Mouse (Mus musculus): ENCODE measurements around the gene Slc17a7. TPM values are rescaled to one million over a fixed set of nuclear protein-coding genes. Genes with fewer than 3 reads are reported as not detected.

The Slc17a7 gene
- total RNA-seq, 2 experiments from 2014 or later = 0.18 to 0.42 TPM

DNA sequence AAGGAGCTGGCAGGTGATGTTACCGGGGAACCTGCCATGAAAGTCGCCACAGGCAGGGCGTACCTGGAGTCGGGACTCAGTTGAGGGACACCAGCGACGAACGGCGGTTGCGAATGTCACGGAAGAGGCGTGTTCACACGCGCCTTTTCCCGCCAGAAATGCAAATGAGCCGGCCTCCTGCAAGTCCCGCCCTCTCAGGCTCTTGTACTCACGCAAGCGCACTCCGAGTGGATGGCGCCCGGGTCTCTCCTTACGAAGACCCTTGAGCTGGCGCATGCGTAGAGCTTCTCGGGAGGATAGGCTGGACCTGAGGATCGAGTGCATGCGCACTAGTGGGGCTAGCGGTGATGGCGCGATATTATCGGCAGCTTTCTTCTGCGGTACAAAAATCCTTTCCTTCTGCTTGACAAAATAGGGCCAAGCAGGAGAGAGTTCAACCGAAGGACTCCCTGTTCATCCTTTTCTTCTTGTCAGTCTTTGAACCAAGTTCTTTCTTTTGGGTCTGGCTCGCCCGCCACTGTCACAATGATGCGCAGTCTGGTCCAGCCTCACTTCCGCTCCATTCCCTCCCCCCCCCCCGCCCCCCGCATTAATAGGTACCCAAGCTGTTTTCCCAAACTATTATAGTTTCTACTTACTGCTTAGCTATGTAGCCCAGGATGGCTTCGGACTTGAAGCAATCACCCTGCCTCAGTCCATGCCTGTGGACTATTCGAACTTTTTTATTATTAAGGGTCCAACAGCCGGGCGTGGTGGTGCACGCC is 40.8 kb downstream of the Slc17a7 start, which contains the start of gene Ccdc155:
Gene Ccdc155 (minus strand): TSS at position 513 of the 764 bp plus-strand sequence.
- DNase-seq = peak; percentile 87

- no peak for DNase-seq
Observed at GRCm38 (mm10) chr7:45208260-45208659, 44.5 kb downstream of the Slc17a7 start.

GRCm38 (mm10) chr7:45211070-45211469 is 47.3 kb downstream of the Slc17a7 start:
- no peak for DNase-seq

GRCm38 (mm10) chr7:45211851-45212251 is 48.1 kb downstream of the Slc17a7 start, which contains the start of gene Dkkl1:
Dkkl1 (minus strand) TSS chr7:45212147.
- DNase-seq = no peak

DNA sequence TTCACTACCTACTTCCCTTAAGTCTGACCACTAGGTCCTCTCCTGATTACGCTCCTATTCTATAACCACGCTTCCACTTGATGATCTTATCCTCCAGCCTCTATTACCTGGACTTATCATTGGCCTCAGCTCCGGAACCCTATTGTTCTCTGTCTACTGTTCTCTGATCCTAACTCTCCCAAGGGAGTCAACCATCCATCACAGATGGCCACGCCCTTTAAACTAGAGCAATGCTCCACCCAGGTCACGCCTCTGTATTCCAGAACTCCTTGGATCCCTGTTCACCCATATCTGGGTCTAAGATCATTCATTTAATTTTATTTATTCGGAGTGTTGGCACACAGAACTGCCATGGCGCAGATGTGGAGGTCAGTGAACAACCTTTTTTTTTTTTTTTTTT is 48.6 kb downstream of the Slc17a7 start:
- DNase-seq = no peak

GRCm38 (mm10) chr7:45213708-45214107 is 50.0 kb downstream of the Slc17a7 start:
- DNase-seq = no peak

GRCm38 (mm10) chr7:45215673-45216441 is 52.1 kb downstream of the Slc17a7 start, which contains the start of gene Tead2:
Tead2 (plus strand) TSS chr7:45215753.
- peak; percentile 73 for DNase-seq

DNA sequence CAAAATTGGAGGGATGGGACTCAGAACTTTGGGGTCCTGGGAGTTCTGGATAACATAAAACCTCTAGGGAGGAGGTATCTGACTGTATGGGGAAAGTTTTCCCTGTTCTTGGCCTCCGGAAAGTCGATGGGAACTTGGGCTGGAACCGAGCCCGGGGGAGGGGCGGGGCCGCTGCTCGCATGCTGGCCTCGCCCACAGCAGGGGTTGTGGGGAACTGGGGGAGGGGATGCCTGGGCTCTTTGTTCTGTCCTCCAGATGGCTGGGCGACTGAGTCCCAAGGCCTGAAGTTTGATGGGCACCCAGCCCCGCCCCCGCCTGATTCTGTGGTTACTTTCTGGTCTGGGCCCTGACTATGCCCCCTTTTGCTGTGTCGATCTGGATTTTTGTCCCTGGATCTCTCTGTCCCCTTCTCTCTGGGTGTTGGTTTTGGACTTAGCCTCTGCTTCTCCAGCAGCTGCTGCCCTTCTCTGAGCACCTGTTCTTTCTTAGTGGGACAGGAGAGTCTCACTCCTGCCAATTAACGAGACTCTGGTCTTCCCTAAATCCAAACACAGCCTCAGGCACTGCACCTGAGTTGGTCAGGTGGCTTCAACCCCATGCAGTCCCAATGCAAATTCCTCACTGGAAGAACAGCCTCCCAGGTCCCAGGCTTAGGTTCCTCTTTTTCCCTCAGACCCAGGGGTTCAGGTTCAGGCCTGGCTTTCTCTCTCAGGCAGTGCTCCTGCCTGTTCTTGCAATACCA is 52.9 kb downstream of the Slc17a7 start:
- DNase-seq = peak; percentile 78

DNA sequence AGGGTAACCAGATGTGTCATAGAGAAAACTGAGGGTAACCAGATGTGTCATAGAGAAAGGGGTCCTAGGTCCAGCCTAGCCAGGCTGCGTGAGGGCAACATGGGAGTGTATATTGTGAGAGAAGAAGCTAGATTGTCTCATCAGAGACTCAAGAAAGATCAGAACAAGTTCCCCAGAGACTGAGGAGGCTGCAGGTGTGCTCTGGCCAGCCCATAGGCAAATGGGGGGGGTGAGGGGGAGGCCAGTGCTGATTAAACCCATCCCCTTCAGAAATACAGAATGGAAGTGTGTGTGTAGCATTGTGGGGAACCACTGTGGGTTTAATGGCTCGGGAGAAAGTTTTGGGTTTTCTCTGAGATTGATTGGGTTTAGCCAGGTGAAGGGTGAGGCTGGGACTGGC is 57.9 kb downstream of the Slc17a7 start:
- DNase-seq = no peak

DNA sequence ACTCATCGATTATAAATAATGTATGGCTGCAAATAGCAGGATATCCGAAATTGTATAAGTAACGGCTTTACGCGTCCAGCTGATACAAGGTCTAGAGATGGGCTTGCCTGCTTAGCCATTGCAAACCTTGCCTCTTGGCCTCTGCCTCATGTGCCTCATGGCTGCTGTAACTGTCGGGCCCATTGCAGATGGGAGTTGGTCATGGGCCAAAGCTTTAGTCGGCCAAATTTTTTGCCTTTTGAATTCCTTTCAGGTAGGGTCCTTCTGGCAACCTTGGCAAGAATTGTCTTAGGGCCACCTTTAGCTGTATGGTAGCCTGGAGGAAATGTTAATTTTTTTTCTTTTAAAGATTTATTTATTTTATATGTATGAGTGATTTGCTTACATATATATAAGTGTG is 61.1 kb downstream of the Slc17a7 start:
- no peak for DNase-seq

Small RNA genes lying within 50 kb of the gene (microRNA-seq; reads per million reads assigned to microRNA genes)
- gene Mir150 (1,119 reads per million, percentile 75 among the genes with 10 or more reads in this experiment), gene Mir5121 (56.3 reads per million, percentile 37 among the genes with 10 or more reads in this experiment), gene Mir7055 (not detected)

Other genes starting within 250 kb of the Slc17a7 start
- gene Ap2a1, start 234.5 kb upstream of the Slc17a7 start, total RNA-seq (2021) = 10 to 100 TPM; 83.6 to 93.2 TPM
- gene Tsks, start 220.7 kb upstream of the Slc17a7 start, total RNA-seq (2021) = not detected
- gene Cpt1c, start 189.1 kb upstream of the Slc17a7 start, total RNA-seq (2021) = 10 to 100 TPM in 1 of 2 experiments, 1 to 10 TPM in 1; 9.8 to 15.3 TPM
- gene Prmt1, start 177.4 kb upstream of the Slc17a7 start, total RNA-seq (2021) = 100 to 1,000 TPM; 254 to 258 TPM
- gene Irf3, start 166.3 kb upstream of the Slc17a7 start, total RNA-seq (2021) = 10 to 100 TPM; 80.3 to 89.6 TPM
- gene Bcl2l12, start 165.2 kb upstream of the Slc17a7 start, total RNA-seq (2021) = 10 to 100 TPM; 15.8 to 16.2 TPM
- 10 to 100 TPM; 69.6 to 81.1 TPM for gene Scaf1, start 147.6 kb upstream of the Slc17a7 start, total RNA-seq (2021)
- gene Rras, start 146.0 kb upstream of the Slc17a7 start, total RNA-seq (2021) = 10 to 100 TPM; 57.6 to 60.2 TPM
- 10 to 100 TPM; 36.9 to 51.9 TPM for gene Prr12, start 111.1 kb upstream of the Slc17a7 start, total RNA-seq (2021)
- 10 to 100 TPM; 39.7 to 45.9 TPM for gene Nosip, start 101.5 kb upstream of the Slc17a7 start, total RNA-seq (2021)
- gene Prrg2, start 101.3 kb upstream of the Slc17a7 start, total RNA-seq (2021) = 10 to 100 TPM; 18.5 to 20.0 TPM
- gene Rcn3, start 71.7 kb upstream of the Slc17a7 start, total RNA-seq (2021) = 10 to 100 TPM; 65.2 to 71.2 TPM
- 100 to 1,000 TPM; 169 to 185 TPM for gene Fcgrt, start 60.1 kb upstream of the Slc17a7 start, total RNA-seq (2021)
- 1,000 to 10,000 TPM; 1,283 to 1,295 TPM for gene Rps11, start 39.5 kb upstream of the Slc17a7 start, total RNA-seq (2021)
- 1,000 to 10,000 TPM; 1,643 to 1,697 TPM for gene Rpl13a, start 35.2 kb upstream of the Slc17a7 start, total RNA-seq (2021)
- not detected for gene Gm45713, start 27.7 kb upstream of the Slc17a7 start, total RNA-seq (2021)
- gene Flt3l, start 27.5 kb upstream of the Slc17a7 start, total RNA-seq (2021) = 10 to 100 TPM in 1 of 2 experiments, 1 to 10 TPM in 1; 9.7 to 18.1 TPM
- gene Pih1d1, start 9.6 kb upstream of the Slc17a7 start, total RNA-seq (2021) = 10 to 100 TPM; 59.0 to 68.5 TPM
- 10 to 100 TPM; 50.6 to 68.2 TPM for gene Aldh16a1, start 9.4 kb upstream of the Slc17a7 start, total RNA-seq (2021)
- gene Gfy, start 15.6 kb downstream of the Slc17a7 start, total RNA-seq (2021) = not detected
- gene Pth2, start 17.0 kb downstream of the Slc17a7 start, total RNA-seq (2021) = not detected
- under 1 TPM in 1 of 2 experiments, not detected in 1; 0.36 TPM for gene Ccdc155, start 40.9 kb downstream of the Slc17a7 start, total RNA-seq (2021)
- gene Dkkl1, start 48.2 kb downstream of the Slc17a7 start, total RNA-seq (2021) = under 1 TPM in 1 of 2 experiments, not detected in 1; 0.30 TPM
- 10 to 100 TPM; 21.0 to 24.0 TPM for gene Tead2, start 51.8 kb downstream of the Slc17a7 start, total RNA-seq (2021)
- 10 to 100 TPM; 13.9 to 17.6 TPM for gene Cd37, start 75.2 kb downstream of the Slc17a7 start, total RNA-seq (2021)
- gene Slc6a16, start 77.1 kb downstream of the Slc17a7 start, total RNA-seq (2021) = under 1 TPM in 1 of 2 experiments, not detected in 1; 0.12 TPM
- gene Slc6a21, start 113.6 kb downstream of the Slc17a7 start, total RNA-seq (2021) = under 1 TPM in 1 of 2 experiments, not detected in 1; 0.42 TPM
- 10 to 100 TPM; 15.9 to 26.8 TPM for gene Trpm4, start 169.8 kb downstream of the Slc17a7 start, total RNA-seq (2021)
- 10 to 100 TPM; 10.7 to 47.8 TPM for gene Hrc, start 171.3 kb downstream of the Slc17a7 start, total RNA-seq (2021)
- 1 to 10 TPM; 1.9 to 3.0 TPM for gene Ppfia3, start 203.1 kb downstream of the Slc17a7 start, total RNA-seq (2021)
- 1 to 10 TPM in 1 of 2 experiments, under 1 TPM in 1; 0.90 to 2.9 TPM for gene Lin7b, start 206.6 kb downstream of the Slc17a7 start, total RNA-seq (2021)
- gene Snrnp70, start 231.8 kb downstream of the Slc17a7 start, total RNA-seq (2021) = 100 to 1,000 TPM; 208 to 341 TPM
- 1 to 10 TPM in 1 of 2 experiments, under 1 TPM in 1; 0.75 to 2.6 TPM for gene Kcna7, start 241.7 kb downstream of the Slc17a7 start, total RNA-seq (2021)
- gene Ntf5, start 249.7 kb downstream of the Slc17a7 start, total RNA-seq (2021) = under 1 TPM; 0.12 to 0.33 TPM

Data from adrenal gland, postnatal 10 days (tissue).